Comparison of ENCODE assay signal across 23 mouse cellular contexts in genomic region chr10:4480929-4481328, GRCm38 (mm10). TPM values are rescaled to one million over a fixed set of nuclear protein-coding genes. Genes with fewer than 3 reads are reported as not detected.
"Had no signal": no experiment of that assay in that cellular context is flagged by ENCODE, and none has a peak within 500 bp of the region (broad histone marks: within the 10 kb centered on the region; RNA-seq: fewer than 3 reads in every experiment).

No protein-coding gene starts in this region.

- H3K4me3 ChIP-seq: heart, adult 2 months; hindbrain, embryonic 10.5 days; hindbrain, embryonic 12.5 days; intestine, embryonic 15.5 days; limb, embryonic 13.5 days; limb, embryonic 15.5 days; liver, embryonic 12.5 days had no signal

- DNase-seq: gastrocnemius, postnatal 14 days; kidney, adult 18-20 months; kidney, adult 8-10 months; kidney, postnatal 10 days; kidney, postnatal 36 days; layer of hippocampus, adult 9-11 months; layer of hippocampus, postnatal 36 days; left cerebral cortex, postnatal 4 days had no signal

- H3K27ac ChIP-seq: heart, adult 2 months; hindbrain, embryonic 10.5 days; hindbrain, embryonic 12.5 days; hindbrain, embryonic 14.5 days; intestine, embryonic 15.5 days; limb, embryonic 13.5 days; limb, embryonic 15.5 days; liver, embryonic 12.5 days had no signal

- H3K9me3 ChIP-seq: hindbrain, embryonic 10.5 days; hindbrain, embryonic 12.5 days; intestine, embryonic 15.5 days; limb, embryonic 13.5 days; limb, embryonic 15.5 days; liver, embryonic 12.5 days had no signal

- H3K27me3 ChIP-seq: hindbrain, embryonic 12.5 days; intestine, embryonic 15.5 days; limb, embryonic 13.5 days; limb, embryonic 15.5 days; liver, embryonic 12.5 days had no signal

- H3K9ac ChIP-seq: hindbrain, embryonic 12.5 days; hindbrain, embryonic 14.5 days; intestine, embryonic 15.5 days; limb, embryonic 13.5 days; limb, embryonic 15.5 days; liver, embryonic 12.5 days had no signal

- H3K4me1 ChIP-seq: hindbrain, embryonic 12.5 days; intestine, embryonic 15.5 days; limb, embryonic 13.5 days; limb, embryonic 15.5 days; liver, embryonic 12.5 days had no signal

- H3K36me3 ChIP-seq: hindbrain, embryonic 10.5 days; hindbrain, embryonic 12.5 days; intestine, embryonic 15.5 days; limb, embryonic 13.5 days; limb, embryonic 15.5 days; liver, embryonic 12.5 days had no signal

- H3K4me2 ChIP-seq: heart, embryonic 11.5 days; hindbrain, embryonic 12.5 days; hindbrain, embryonic 14.5 days; intestine, embryonic 15.5 days; limb, embryonic 13.5 days; limb, embryonic 15.5 days; liver, embryonic 12.5 days had no signal

- ATAC-seq: forebrain, embryonic 16.5 days; hindbrain, embryonic 16.5 days; inflammation-experienced regulatory T-cells, adult 6 months; intestine, embryonic 15.5 days; intestine, postnatal 0 days; liver, embryonic 12.5 days had no signal

RNA-seq across cellular contexts. Expression of gene Ccdc170, which starts 1.4 kb away (rescaled TPM):
- total RNA-seq: liver, adult 2 months had no signal
- polyA plus RNA-seq: heart, embryonic 11.5 days; heart, embryonic 14.5 days; inflammation-experienced regulatory T-cells, adult 6 months; intestine, postnatal 0 days; liver, adult 2 months had no signal
